ENCODE assay signal across 8 mouse cellular contexts in genomic region chr11:50174730-50175187, GRCm38 (mm10). TPM values are rescaled to one million over a fixed set of nuclear protein-coding genes. Genes with fewer than 3 reads are reported as not detected.
DNase-seq lines count a peak whose midpoint lies in the region; ATAC-seq lines count a peak whose summit lies in the region.

No protein-coding gene starts in this region.

- no peaks in the 10 kb centered on the region for H3K27me3 ChIP-seq in hindbrain, embryonic 15.5 days
- no peaks in the 10 kb centered on the region for H3K27me3 ChIP-seq in megakaryocyte, embryonic 14.5 days (replicated peaks)

- peaks cover 26% of the 10 kb centered on the region for H3K36me3 ChIP-seq in hindbrain, embryonic 15.5 days
- H3K36me3 ChIP-seq in megakaryocyte, embryonic 14.5 days (replicated peaks; ENCODE audit: low read length) = peaks cover 58% of the 10 kb centered on the region

- peak overlapping the region; percentile 67 for H3K9ac ChIP-seq in hindbrain, embryonic 15.5 days

- no peaks in the 10 kb centered on the region for H3K9me3 ChIP-seq in hindbrain, embryonic 15.5 days
- H3K9me3 ChIP-seq in megakaryocyte, embryonic 14.5 days = no peaks in the 10 kb centered on the region

- 0% methylated on average over 27 of the region's 27 CpGs for WGBS in hindbrain, embryonic 15.5 days

- peak overlapping the region; percentile 84 for H3K4me2 ChIP-seq in hindbrain, embryonic 15.5 days

- peak; percentile 98 for DNase-seq in T-cell, adult 2 months (ENCODE audit: low spot score)
- peak; percentile 98 for DNase-seq in cerebellum, postnatal 14 days
- DNase-seq in frontal cortex, postnatal 14 days (ENCODE audit: low spot score in 2 of 2) = peak; percentile 94 to 95
- DNase-seq in left cerebral cortex, adult 8-10 months (ENCODE audit: low spot score in 2 of 2) = peak; percentile 88 to 96
- peak; percentile 98 for DNase-seq in right cerebral cortex, postnatal 10 days (ENCODE audit: low spot score in 2 of 2)
- peak; percentile 99 for DNase-seq in urinary bladder, postnatal 25 days (ENCODE audit: low spot score)

- ATAC-seq in hindbrain, embryonic 15.5 days (ENCODE audit: low FRiP score, low read depth) = peak; percentile 98

- H3K27ac ChIP-seq in hindbrain, embryonic 15.5 days (replicated peaks) = peak overlapping the region; percentile 94

- H3K4me3 ChIP-seq in hindbrain, embryonic 15.5 days = peak overlapping the region; percentile 61
- H3K4me3 ChIP-seq in megakaryocyte, embryonic 14.5 days (replicated peaks) = peak overlapping the region; percentile 96

- H3K4me1 ChIP-seq in hindbrain, embryonic 15.5 days (replicated peaks) = peaks cover 15% of the 10 kb centered on the region
- H3K4me1 ChIP-seq in megakaryocyte, embryonic 14.5 days = peaks cover 58% of the 10 kb centered on the region

RNA-seq across cellular contexts. Expression of gene Mrnip, which starts 0.5 kb away (rescaled TPM):
- polyA plus RNA-seq in hindbrain, embryonic 15.5 days (2015; fragmentation: Nextera tagmentation; extraction: Ambion mirVana) = 32.8 and 34.6 TPM in 2 replicates
- total RNA-seq in left cerebral cortex, adult 8-10 months (2022) = 10 to 100 TPM; 14.4 to 19.1 (median 15.7) TPM
- 3.7 TPM in 1 of 2 replicates, not detected in the other for polyA plus RNA-seq in megakaryocyte, embryonic 14.5 days (2012; ENCODE audit: insufficient read depth, low replicate concordance)

RNA-seq across cellular contexts. Expression of gene Sqstm1, which starts 35.9 kb away (rescaled TPM):
- polyA plus RNA-seq in hindbrain, embryonic 15.5 days (2015; fragmentation: Nextera tagmentation; extraction: Ambion mirVana) = 422 TPM in 2 replicates
- total RNA-seq in left cerebral cortex, adult 8-10 months (2022) = 100 to 1,000 TPM; 498 to 523 (median 522) TPM
- 154 and 155 TPM in 2 replicates for polyA plus RNA-seq in megakaryocyte, embryonic 14.5 days (2012; ENCODE audit: insufficient read depth, low replicate concordance)

RNA-seq across cellular contexts. Expression of gene Mgat4b, which starts 35.9 kb away (rescaled TPM):
- polyA plus RNA-seq in hindbrain, embryonic 15.5 days (2015; fragmentation: Nextera tagmentation; extraction: Ambion mirVana) = 58.1 and 69.2 TPM in 2 replicates
- total RNA-seq in left cerebral cortex, adult 8-10 months (2022) = 10 to 100 TPM; 61.3 to 68.0 (median 65.8) TPM
- polyA plus RNA-seq in megakaryocyte, embryonic 14.5 days (2012; ENCODE audit: insufficient read depth, low replicate concordance) = 119 and 130 TPM in 2 replicates

RNA-seq across cellular contexts. Expression of gene Tbc1d9b, which starts 43.6 kb away (rescaled TPM):
- 42.5 and 42.6 TPM in 2 replicates for polyA plus RNA-seq in hindbrain, embryonic 15.5 days (2015; fragmentation: Nextera tagmentation; extraction: Ambion mirVana)
- 100 to 1,000 TPM; 125 to 140 (median 133) TPM for total RNA-seq in left cerebral cortex, adult 8-10 months (2022)
- 10.0 and 34.0 TPM in 2 replicates for polyA plus RNA-seq in megakaryocyte, embryonic 14.5 days (2012; ENCODE audit: insufficient read depth, low replicate concordance)

Comparison
In these comparisons a context has a peak if more than half of its experiments do, and no peak if none do; other contexts are left out.
1. Peak in every context shown above with its lines: DNase-seq, ATAC-seq, H3K4me3 ChIP-seq and H3K27ac ChIP-seq.